ENCODE assay signal across 8 mouse cellular contexts in genomic region chr11:85524841-85525500, GRCm38 (mm10).
A peak's percentile ranks its signal among the peaks of the same experiment; 100 is the strongest.
DNase-seq lines count a peak whose midpoint lies in the region; ATAC-seq and TF ChIP-seq lines count a peak whose summit lies in the region.

No protein-coding gene starts in this region.

- H3K4me1 ChIP-seq in hindbrain, embryonic 14.5 days (replicated peaks; ENCODE audit: control insufficient read depth, insufficient read depth, low read length): peaks cover 14% of the 10 kb centered on the region
- peaks cover 29% of the 10 kb centered on the region for H3K4me1 ChIP-seq in stomach, embryonic 16.5 days (ENCODE audit: control insufficient read depth, insufficient read depth, low read length)

- WGBS in hindbrain, embryonic 14.5 days: 15% methylated on average over 16 of the region's 16 CpGs
- 28% methylated on average over 16 of the region's 16 CpGs for WGBS in macrophage (ENCODE audit: missing documents)
- 32% methylated on average over 16 of the region's 16 CpGs for WGBS in stomach, embryonic 16.5 days

- H3K4me3 ChIP-seq in layer of hippocampus, adult 2 months: peak overlapping the region; percentile 45; the same call in 1 of the 2 replicates
- 0 out of 2 replicates have a peak overlapping the region, but pooled peaks have one; percentile 23 for H3K4me3 ChIP-seq in hindbrain, embryonic 14.5 days (replicated peaks; ENCODE audit: low read length)
- no peak overlapping the region for H3K4me3 ChIP-seq in macrophage (ENCODE audit: inconsistent target)
- no peak overlapping the region for H3K4me3 ChIP-seq in stomach, embryonic 16.5 days (replicated peaks; ENCODE audit: low read length)

- no peak for TF ChIP-seq CTCF in layer of hippocampus, adult 2 months (conservative IDR thresholded peaks at IDR 0.05)

- no peaks in the 10 kb centered on the region for H3K9me3 ChIP-seq in hindbrain, embryonic 14.5 days (ENCODE audit: control insufficient read depth, low read length)
- H3K9me3 ChIP-seq in stomach, embryonic 16.5 days (replicated peaks; ENCODE audit: control insufficient read depth, low read length): no peaks in the 10 kb centered on the region

- no peak for DNase-seq in layer of hippocampus, adult 2 months (ENCODE audit: low spot score in 2 of 2)
- DNase-seq in layer of hippocampus, adult 18-20 months (ENCODE audit: low spot score in 2 of 2): no peak
- DNase-seq in gastrocnemius, postnatal 14 days: peak; percentile 55
- peak; percentile 26 for DNase-seq in hindbrain, embryonic 14.5 days (ENCODE audit: low spot score)
- DNase-seq in left cerebral cortex, postnatal 4 days: peak; percentile 34
- DNase-seq in thymus, postnatal 4 days: no peak

- peak overlapping the region; percentile 57 for H3K4me2 ChIP-seq in hindbrain, embryonic 14.5 days (replicated peaks)
- peak overlapping the region; percentile 46 for H3K4me2 ChIP-seq in stomach, embryonic 16.5 days (ENCODE audit: low read depth, low read length)

- peak overlapping the region; percentile 43 for H3K27ac ChIP-seq in layer of hippocampus, adult 2 months
- H3K27ac ChIP-seq in hindbrain, embryonic 14.5 days: peak overlapping the region; percentile 20; the same call in 1 of the 2 replicates
- H3K27ac ChIP-seq in macrophage: peak overlapping the region; percentile 90
- H3K27ac ChIP-seq in stomach, embryonic 16.5 days (ENCODE audit: low read length): peak overlapping the region; percentile 56

- peak overlapping the region; percentile 35; the same call in 1 of the 2 replicates for H3K9ac ChIP-seq in hindbrain, embryonic 14.5 days
- peak overlapping the region; percentile 41; the same call in 1 of the 2 replicates for H3K9ac ChIP-seq in stomach, embryonic 16.5 days (ENCODE audit: low read length)

- no peaks in the 10 kb centered on the region for H3K79me2 ChIP-seq in macrophage (ENCODE audit: inconsistent target)

- no peaks in the 10 kb centered on the region for H3K36me3 ChIP-seq in hindbrain, embryonic 14.5 days (replicated peaks; ENCODE audit: control insufficient read depth, insufficient read depth)
- no peaks in the 10 kb centered on the region for H3K36me3 ChIP-seq in macrophage (ENCODE audit: inconsistent target)
- no peaks in the 10 kb centered on the region for H3K36me3 ChIP-seq in stomach, embryonic 16.5 days (ENCODE audit: control insufficient read depth, insufficient read depth, low read length)

- intact Hi-C loops in gastrocnemius, postnatal 14 days (cut with DNase I; ENCODE audit: low total_unique reads): no loop called here
- intact Hi-C loops in left cerebral cortex, postnatal 4 days (cut with DNase I): loop anchor here (5.0 kb wide), 2 partner anchors 297 to 317 kb away; no protein-coding TSS in a partner anchor

- ATAC-seq in hindbrain, embryonic 14.5 days (ENCODE audit: low FRiP score): no peak
- ATAC-seq in stomach, embryonic 16.5 days (ENCODE audit: insufficient read depth, low FRiP score): peak; percentile 54; the same call in 1 of the 2 replicates

- H3K27me3 ChIP-seq in hindbrain, embryonic 14.5 days (ENCODE audit: control insufficient read depth, insufficient read depth, low read length): peaks cover 34% of the 10 kb centered on the region
- no peaks in the 10 kb centered on the region for H3K27me3 ChIP-seq in stomach, embryonic 16.5 days (ENCODE audit: control insufficient read depth, insufficient read depth, low read length)

Comparison
In these comparisons a context has a peak if more than half of its experiments do, and no peak if none do; other contexts are left out.
1. DNase-seq: peak in gastrocnemius, postnatal 14 days (single experiment), hindbrain, embryonic 14.5 days (single experiment) and left cerebral cortex, postnatal 4 days (single experiment); none in layer of hippocampus, adult 2 months (0 of 2), layer of hippocampus, adult 18-20 months (0 of 2) and thymus, postnatal 4 days (single experiment).
2. H3K27ac ChIP-seq: peak in every context shown above with its lines; median percentile 90 in macrophage; 56 in stomach, embryonic 16.5 days; 43 in layer of hippocampus, adult 2 months; 20 in hindbrain, embryonic 14.5 days.
3. H3K4me3 ChIP-seq: peak in layer of hippocampus, adult 2 months (single experiment) and hindbrain, embryonic 14.5 days (single experiment); none in macrophage (single experiment) and stomach, embryonic 16.5 days (single experiment).